Mouse (Mus musculus): ENCODE results near the gene 4632433K11Rik.
A peak's percentile ranks its signal among the peaks of the same experiment; 100 is the strongest.

The 4632433K11Rik gene

GRCm38 (mm10) chr7:5020000-5020681, 13.8 kb upstream of the 4632433K11Rik start, which contains the start of the genes Zfp865 and Ccdc106:
Gene Zfp865, plus strand, starts transcription at chr7:5020376.
Gene Ccdc106, plus strand, starts transcription at chr7:5020553.
- peak; percentile 98 for DNase-seq (ENCODE audit: extremely low spot score)

DNA sequence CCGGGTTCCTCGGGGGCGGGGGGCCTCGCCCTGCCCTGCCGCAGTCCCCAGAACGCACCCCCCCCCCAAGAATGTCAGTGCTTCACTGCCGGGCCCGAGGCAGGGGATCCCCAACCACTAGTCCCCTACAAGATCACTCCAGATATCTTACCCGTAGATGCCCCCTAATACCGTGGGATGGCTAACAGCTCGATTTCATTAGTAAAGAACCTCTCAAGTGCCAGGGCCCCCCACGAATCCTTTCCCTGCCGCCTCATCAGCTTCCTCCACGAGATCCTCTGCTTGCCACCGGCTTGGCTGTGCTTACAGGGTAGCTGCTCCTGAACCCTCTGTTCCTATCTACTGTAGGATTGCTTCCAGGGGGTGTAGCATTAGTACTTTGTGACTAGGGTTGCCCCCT, 13.2 kb upstream of the 4632433K11Rik start:
- DNase-seq (ENCODE audit: extremely low spot score) = no peak

DNA sequence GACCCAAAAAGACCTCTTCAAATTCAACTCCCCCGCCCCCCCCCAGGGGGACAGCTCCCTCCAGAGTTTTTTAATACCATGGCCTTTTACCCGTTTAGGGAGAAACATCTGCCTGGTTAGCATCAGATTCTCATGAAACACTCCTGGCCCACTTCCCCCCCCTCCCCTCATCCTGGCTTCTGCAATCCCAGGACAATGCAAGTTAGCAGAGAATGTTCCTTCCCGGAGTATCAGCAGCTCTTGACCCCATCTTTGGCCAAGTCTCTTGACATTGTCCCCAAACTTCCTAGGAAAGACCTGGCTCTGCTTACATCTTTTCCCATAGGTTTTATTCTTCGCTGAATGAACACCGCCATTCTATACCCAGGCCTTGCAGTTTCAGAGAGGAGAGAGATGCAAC, 12.7 kb upstream of the 4632433K11Rik start:
- DNase-seq (ENCODE audit: extremely low spot score) = no peak

GRCm38 (mm10) chr7:5029543-5029942, 4.4 kb upstream of the 4632433K11Rik start:
- DNase-seq (ENCODE audit: extremely low spot score) = no peak

DNA sequence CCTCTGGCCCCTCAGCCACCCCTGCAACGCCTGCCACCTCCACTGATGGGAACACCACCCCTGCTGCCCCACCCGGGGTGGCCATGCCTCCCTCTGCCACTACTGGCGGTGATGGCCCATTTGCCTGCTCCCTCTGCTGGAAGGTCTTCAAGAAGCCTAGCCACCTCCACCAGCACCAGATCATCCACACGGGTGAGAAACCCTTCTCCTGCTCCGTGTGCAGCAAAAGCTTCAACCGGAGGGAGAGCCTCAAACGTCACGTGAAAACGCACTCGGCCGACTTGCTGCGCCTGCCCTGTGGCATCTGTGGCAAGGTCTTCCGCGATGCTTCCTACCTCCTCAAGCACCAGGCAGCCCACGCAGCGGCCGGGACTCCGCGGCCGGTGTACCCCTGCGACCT, 4.0 kb upstream of the 4632433K11Rik start:
- no peak for DNase-seq (ENCODE audit: extremely low spot score)

DNA sequence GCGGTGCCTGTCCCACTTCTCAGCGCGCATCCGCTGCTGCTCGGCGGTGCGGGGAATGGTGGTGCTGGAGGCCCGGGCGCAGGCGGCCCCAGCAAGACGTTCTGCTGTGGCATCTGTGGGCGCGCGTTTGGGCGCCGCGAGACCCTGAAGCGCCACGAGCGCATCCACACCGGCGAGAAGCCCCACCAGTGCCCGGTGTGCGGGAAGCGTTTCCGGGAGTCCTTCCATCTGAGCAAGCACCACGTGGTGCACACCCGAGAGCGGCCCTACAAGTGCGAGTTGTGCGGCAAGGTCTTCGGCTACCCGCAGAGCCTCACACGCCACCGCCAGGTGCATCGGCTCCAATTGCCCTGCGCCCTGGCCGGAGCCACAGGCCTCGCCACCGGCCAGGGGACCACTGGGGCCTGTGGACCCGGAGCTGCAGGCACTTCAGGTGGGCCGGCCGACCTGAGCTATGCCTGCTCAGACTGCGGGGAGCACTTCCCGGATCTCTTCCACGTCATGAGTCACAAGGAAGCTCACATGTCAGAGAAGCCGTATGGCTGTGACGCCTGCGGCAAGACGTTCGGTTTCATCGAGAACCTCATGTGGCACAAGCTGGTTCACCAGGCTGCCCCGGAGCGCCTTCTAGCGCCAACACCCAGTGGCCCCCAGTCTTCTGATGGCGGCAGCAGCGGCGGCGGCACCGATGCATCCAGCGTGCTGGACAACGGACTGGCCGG, 3.2 kb upstream of the 4632433K11Rik start:
- no peak for DNase-seq (ENCODE audit: extremely low spot score)

DNA sequence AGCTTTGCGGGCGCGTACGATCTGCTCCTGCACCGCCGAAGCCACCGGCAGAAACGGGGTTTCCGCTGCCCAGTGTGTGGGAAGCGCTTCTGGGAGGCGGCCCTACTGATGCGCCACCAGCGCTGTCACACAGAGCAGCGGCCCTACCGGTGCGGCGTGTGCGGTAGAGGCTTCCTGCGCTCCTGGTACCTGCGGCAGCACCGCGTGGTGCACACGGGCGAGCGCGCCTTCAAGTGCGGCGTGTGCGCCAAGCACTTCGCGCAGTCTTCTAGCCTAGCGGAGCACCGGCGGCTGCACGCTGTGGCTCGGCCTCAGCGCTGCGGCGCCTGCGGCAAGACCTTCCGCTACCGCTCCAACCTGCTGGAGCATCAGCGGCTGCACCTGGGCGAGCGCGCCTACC, 2.4 kb upstream of the 4632433K11Rik start:
- DNase-seq (ENCODE audit: extremely low spot score) = no peak

GRCm38 (mm10) chr7:5035628-5036027, 1.7 kb downstream of the 4632433K11Rik start:
- DNase-seq (ENCODE audit: extremely low spot score) = no peak

- no peak for DNase-seq (ENCODE audit: extremely low spot score)
These were observed 2.2 kb downstream of the 4632433K11Rik start for GRCm38 (mm10) chr7:5036136-5036535.

DNA sequence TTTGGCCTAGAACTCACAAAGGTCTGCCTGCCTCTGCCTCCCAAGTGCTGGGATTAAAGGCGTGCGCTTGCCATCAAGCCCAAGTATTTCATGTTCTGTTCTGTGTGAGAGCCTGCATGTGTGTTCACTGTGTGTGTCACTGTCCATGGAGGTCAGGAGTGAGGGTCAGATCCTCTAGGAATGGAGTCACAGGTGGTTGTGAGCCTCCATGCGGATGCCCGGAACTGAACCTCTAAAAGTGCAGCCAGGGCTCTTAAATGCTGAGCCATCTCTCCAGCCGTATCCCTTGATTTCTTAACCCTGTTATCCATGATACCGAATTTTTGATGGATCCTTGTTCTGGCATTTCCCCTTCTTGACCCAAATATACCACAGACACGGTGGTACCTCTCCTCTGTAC, 3.1 kb downstream of the 4632433K11Rik start:
- no peak for DNase-seq (ENCODE audit: extremely low spot score)

DNA sequence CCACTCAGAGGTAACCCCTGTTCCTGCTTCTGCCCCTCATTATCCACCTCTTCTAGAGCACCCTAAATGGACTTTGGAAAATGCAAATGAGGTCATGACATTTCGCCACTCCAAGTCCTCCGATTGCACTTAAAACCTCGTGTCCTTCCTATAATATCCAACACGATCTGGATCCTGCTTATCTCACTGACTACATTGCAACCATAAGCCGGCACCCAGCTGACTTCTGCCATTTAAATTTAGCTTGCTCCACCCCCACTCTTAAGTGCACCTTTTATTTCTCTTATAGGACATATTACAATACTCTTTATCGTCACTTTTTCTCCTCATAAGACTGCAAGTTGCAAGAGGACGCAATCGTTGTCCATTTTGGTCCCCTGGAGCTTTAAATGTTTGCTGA, 3.5 kb downstream of the 4632433K11Rik start:
- no peak for DNase-seq (ENCODE audit: extremely low spot score)

DNA sequence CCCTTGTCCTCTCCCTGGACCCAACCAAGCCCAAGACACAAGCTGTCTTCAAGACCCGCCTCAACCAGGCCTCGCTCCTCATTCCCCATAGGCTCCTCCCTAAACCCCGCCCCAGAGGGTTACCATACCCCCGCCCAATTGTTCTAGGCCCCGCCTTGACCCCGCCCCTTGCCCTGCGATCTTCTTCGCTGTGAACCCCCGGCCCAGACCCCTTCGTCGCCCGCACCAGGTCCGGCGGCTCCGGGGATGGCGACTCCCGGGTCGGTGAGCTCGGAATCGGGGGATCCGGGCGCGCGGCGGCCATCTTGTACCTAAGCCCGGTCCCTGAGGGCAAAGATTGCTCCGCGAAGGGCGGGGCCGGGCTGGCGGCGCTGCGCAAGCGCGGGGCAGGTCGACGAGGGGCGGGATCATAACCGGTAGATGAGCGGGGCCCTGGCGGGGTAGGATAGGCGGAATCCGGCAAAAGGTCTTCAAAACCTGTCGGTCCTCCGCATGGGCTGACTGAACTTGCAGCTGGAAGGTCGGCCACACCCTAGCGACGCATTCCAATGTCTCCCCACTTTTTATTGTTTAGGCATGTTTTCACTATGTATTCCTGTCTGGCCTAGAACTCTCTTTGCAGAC, 4.3 kb downstream of the 4632433K11Rik start, which contains the start of gene Zfp784:
Zfp784 (minus strand) TSS at position 338 of the 624 bp plus-strand sequence.
- DNase-seq (ENCODE audit: extremely low spot score) = peak; percentile 96

GRCm38 (mm10) chr7:5038940-5039339, 5.0 kb downstream of the 4632433K11Rik start:
- DNase-seq (ENCODE audit: extremely low spot score) = no peak

DNA sequence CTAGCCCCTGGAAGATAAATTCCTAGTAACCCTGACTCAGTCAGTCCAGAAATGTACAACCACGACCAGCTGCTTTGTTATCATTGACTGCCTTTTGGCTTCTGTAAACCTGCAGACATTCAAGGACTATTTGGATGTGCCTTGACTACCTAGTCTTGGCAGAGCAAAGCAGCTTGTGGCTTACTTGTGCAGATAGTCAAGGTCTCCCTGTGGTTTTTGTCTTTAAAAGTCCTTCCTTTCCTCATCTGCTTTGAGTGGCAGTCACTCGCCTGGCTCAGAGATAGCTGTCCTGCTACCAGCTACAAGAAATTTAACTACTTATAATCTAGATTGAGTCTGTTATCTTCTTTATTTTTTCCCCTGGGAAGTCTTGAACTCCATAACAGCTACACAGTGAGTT, 11.1 kb downstream of the 4632433K11Rik start:
- no peak for DNase-seq (ENCODE audit: extremely low spot score)

DNA sequence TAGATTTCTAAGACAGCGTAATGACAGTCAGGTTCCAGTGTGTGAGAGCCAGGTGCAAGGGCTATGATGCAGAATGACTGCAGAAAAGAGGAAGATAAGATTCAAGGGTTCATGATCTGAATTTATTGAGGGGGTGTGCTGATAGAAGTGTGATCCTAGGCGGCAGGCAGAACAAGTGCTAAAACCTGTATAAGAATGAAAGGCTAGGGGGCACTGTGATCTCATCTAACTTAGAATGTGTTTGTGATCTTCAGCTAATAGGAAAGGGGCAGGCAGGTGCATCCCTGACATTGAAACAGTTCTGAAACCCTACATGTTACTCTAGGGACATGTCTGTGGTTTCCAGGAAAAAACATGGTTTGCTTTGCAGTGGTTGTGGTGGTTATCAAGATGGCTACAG, 12.2 kb downstream of the 4632433K11Rik start:
- no peak for DNase-seq (ENCODE audit: extremely low spot score)

- DNase-seq (ENCODE audit: extremely low spot score) = no peak
These were observed 13.4 kb downstream of the 4632433K11Rik start for GRCm38 (mm10) chr7:5047313-5047712.

- DNase-seq (ENCODE audit: extremely low spot score) = peak; percentile 87
These were observed 17.6 kb downstream of the 4632433K11Rik start, which contains the start of gene Zfp580 for GRCm38 (mm10) chr7:5051193-5052192. Gene Zfp580, plus strand, starts transcription at chr7:5051538.

DNA sequence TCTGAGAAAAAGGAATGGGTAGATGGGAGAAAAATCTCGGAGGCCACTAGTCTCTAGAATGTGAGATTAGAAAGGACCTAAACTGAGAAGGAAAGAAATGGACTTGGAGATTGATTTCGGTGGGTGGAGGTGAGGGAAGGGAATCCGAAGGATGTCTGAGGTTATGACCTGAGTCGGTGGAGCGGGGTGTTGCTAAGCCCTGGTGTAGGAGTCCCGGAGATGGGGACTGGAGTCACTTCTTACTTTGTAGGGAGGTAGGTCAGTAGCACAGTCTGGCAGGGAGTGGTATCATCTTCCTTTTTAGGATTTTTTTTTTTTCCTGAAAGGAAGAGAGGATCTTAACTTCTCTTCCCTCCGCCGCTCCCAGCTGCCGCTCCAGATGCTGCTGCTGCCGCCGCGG, 18.5 kb downstream of the 4632433K11Rik start:
- DNase-seq (ENCODE audit: extremely low spot score) = no peak

- no peak for DNase-seq (ENCODE audit: extremely low spot score)
These were observed 19.0 kb downstream of the 4632433K11Rik start for GRCm38 (mm10) chr7:5052931-5053343.

DNA sequence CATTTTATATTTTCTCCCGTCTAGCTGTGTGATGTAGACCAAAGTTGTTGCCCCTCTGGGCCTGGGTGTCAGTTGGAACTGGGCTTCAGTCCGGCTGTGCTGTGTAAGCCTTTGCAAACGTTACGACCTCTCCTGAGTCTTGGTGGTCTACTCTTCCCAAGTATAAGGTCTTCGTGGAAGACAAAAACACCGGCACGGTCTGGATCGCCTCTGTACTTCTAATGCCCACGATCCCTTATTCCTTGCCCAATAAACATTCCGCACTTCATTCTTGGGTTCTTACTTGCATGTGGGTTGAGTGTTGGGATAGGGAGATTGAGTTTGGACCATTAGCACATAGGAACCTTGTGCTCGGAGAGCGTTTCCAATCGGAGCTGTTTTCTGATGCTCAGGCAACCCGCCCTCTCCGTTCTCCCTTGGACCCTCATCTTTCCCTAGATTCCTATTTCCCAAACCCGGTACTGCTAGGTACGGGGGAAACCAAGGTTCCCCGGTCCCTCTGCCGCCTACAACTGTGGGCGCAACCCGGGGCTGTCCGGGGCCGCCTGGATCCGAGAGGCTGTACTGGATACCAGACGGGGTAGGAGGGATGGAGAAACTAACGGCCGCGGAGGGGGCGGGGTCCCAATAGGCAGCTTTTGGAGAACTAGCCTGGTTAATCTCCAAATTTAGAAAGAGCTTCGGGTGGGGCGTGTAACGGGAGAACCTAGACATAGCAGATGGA, 19.7 kb downstream of the 4632433K11Rik start:
- DNase-seq (ENCODE audit: extremely low spot score) = no peak

Data from embryo, embryonic 9.5 days (tissue).